ENCODE assay signal across 32 mouse cellular contexts in genomic region chr9:52644156-52644555, GRCm38 (mm10). TPM values are rescaled to one million over a fixed set of nuclear protein-coding genes. Genes with fewer than 3 reads are reported as not detected.
DNase-seq lines count a peak whose midpoint lies in the region; ATAC-seq lines count a peak whose summit lies in the region.
"Had no signal": no experiment of that assay in that cellular context is flagged by ENCODE, and none has a peak within 500 bp of the region (broad histone marks: within the 10 kb centered on the region; RNA-seq: fewer than 3 reads in every experiment).

No protein-coding gene starts in this region.

- no peak overlapping the region for H3K27ac ChIP-seq in forebrain, embryonic 16.5 days (ENCODE audit: low read length)
- no peak overlapping the region for H3K27ac ChIP-seq in forebrain, embryonic 10.5 days
- no peak overlapping the region for H3K27ac ChIP-seq in lung, embryonic 16.5 days (ENCODE audit: low read length)
- H3K27ac ChIP-seq in midbrain, embryonic 15.5 days, result no peak overlapping the region
- H3K27ac ChIP-seq: embryonic facial prominence, embryonic 12.5 days; embryonic facial prominence, embryonic 15.5 days; forebrain, embryonic 13.5 days; heart, embryonic 15.5 days; hindbrain, embryonic 10.5 days; hindbrain, embryonic 13.5 days; intestine, embryonic 15.5 days had no signal

- no peak overlapping the region for H3K4me2 ChIP-seq in forebrain, embryonic 16.5 days (ENCODE audit: low read length)
- no peak overlapping the region for H3K4me2 ChIP-seq in lung, embryonic 16.5 days (ENCODE audit: low read depth, low read length)
- no peak overlapping the region for H3K4me2 ChIP-seq in midbrain, embryonic 15.5 days
- H3K4me2 ChIP-seq: embryonic facial prominence, embryonic 12.5 days; embryonic facial prominence, embryonic 15.5 days; forebrain, embryonic 13.5 days; heart, embryonic 12.5 days; heart, embryonic 15.5 days; hindbrain, embryonic 13.5 days; intestine, embryonic 15.5 days had no signal

- 84% methylated on average over 4 of the region's 4 CpGs for WGBS in forebrain, embryonic 16.5 days
- 96% methylated on average over 4 of the region's 4 CpGs for WGBS in forebrain, embryonic 10.5 days
- 69% methylated on average over 4 of the region's 4 CpGs for WGBS in lung, embryonic 16.5 days
- 88% methylated on average over 4 of the region's 4 CpGs for WGBS in midbrain, embryonic 15.5 days

- no peak overlapping the region for H3K9ac ChIP-seq in forebrain, embryonic 16.5 days (replicated peaks; ENCODE audit: low read depth, low read length)
- H3K9ac ChIP-seq in lung, embryonic 16.5 days (ENCODE audit: low read length), result no peak overlapping the region
- no peak overlapping the region for H3K9ac ChIP-seq in midbrain, embryonic 15.5 days
- H3K9ac ChIP-seq: embryonic facial prominence, embryonic 12.5 days; embryonic facial prominence, embryonic 15.5 days; forebrain, embryonic 13.5 days; heart, embryonic 12.5 days; heart, embryonic 15.5 days; hindbrain, embryonic 13.5 days; intestine, embryonic 15.5 days had no signal

- H3K36me3 ChIP-seq in forebrain, embryonic 16.5 days (ENCODE audit: control insufficient read depth, insufficient read depth), result no peaks in the 10 kb centered on the region
- no peaks in the 10 kb centered on the region for H3K36me3 ChIP-seq in forebrain, embryonic 10.5 days (replicated peaks)
- H3K36me3 ChIP-seq in lung, embryonic 16.5 days (ENCODE audit: control insufficient read depth, insufficient read depth, low read length), result no peaks in the 10 kb centered on the region
- H3K36me3 ChIP-seq in midbrain, embryonic 15.5 days (replicated peaks), result no peaks in the 10 kb centered on the region
- H3K36me3 ChIP-seq: embryonic facial prominence, embryonic 12.5 days; embryonic facial prominence, embryonic 15.5 days; G1E; heart, embryonic 12.5 days; heart, embryonic 15.5 days; hindbrain, embryonic 10.5 days; hindbrain, embryonic 13.5 days; intestine, embryonic 15.5 days had no signal

- H3K4me3 ChIP-seq in forebrain, embryonic 16.5 days (replicated peaks; ENCODE audit: low read length), result no peak overlapping the region
- H3K4me3 ChIP-seq in forebrain, embryonic 10.5 days, result no peak overlapping the region
- no peak overlapping the region for H3K4me3 ChIP-seq in lung, embryonic 16.5 days (ENCODE audit: low read length)
- H3K4me3 ChIP-seq in midbrain, embryonic 15.5 days, result no peak overlapping the region
- H3K4me3 ChIP-seq: embryonic facial prominence, embryonic 12.5 days; embryonic facial prominence, embryonic 15.5 days; forebrain, embryonic 13.5 days; heart, embryonic 12.5 days; heart, embryonic 15.5 days; hindbrain, embryonic 10.5 days; hindbrain, embryonic 13.5 days; intestine, embryonic 15.5 days had no signal

- no peaks in the 10 kb centered on the region for H3K4me1 ChIP-seq in forebrain, embryonic 16.5 days (replicated peaks; ENCODE audit: control insufficient read depth, insufficient read depth, low read length)
- H3K4me1 ChIP-seq in forebrain, embryonic 10.5 days, result no peaks in the 10 kb centered on the region
- peaks cover 3% of the 10 kb centered on the region; the same call in 1 of the 2 replicates for H3K4me1 ChIP-seq in lung, embryonic 16.5 days (replicated peaks; ENCODE audit: control insufficient read depth, insufficient read depth, low read length)
- H3K4me1 ChIP-seq in midbrain, embryonic 15.5 days, result no peaks in the 10 kb centered on the region
- H3K4me1 ChIP-seq: forebrain, embryonic 13.5 days; heart, embryonic 12.5 days; heart, embryonic 15.5 days; hindbrain, embryonic 10.5 days; hindbrain, embryonic 13.5 days; intestine, embryonic 15.5 days had no signal

- H3K9me3 ChIP-seq in forebrain, embryonic 16.5 days (ENCODE audit: control insufficient read depth, low read length), result no peaks in the 10 kb centered on the region
- H3K9me3 ChIP-seq in forebrain, embryonic 10.5 days, result no peaks in the 10 kb centered on the region
- H3K9me3 ChIP-seq in lung, embryonic 16.5 days (ENCODE audit: control insufficient read depth, low read length), result no peaks in the 10 kb centered on the region
- no peaks in the 10 kb centered on the region for H3K9me3 ChIP-seq in midbrain, embryonic 15.5 days
- H3K9me3 ChIP-seq: embryonic facial prominence, embryonic 15.5 days; G1E; heart, embryonic 12.5 days; heart, embryonic 15.5 days; hindbrain, embryonic 10.5 days; hindbrain, embryonic 13.5 days; intestine, embryonic 15.5 days had no signal

- no peak for DNase-seq in forebrain, embryonic 10.5 days (ENCODE audit: extremely low spot score, low spot score)
- DNase-seq in heart, adult 11 months, result peak; percentile 35
- DNase-seq in heart, adult 18-20 months, result no peak
- no peak for DNase-seq in lung, postnatal 10 days
- DNase-seq: adrenal gland, postnatal 10 days; adrenal gland, postnatal 36 days; B cell, adult 2 months; cerebellum, adult 11 months; cerebellum, adult 9-11 months; cerebellum, postnatal 25 days; gastrocnemius, postnatal 10 days; gastrocnemius, postnatal 36 days; heart, postnatal 10 days; heart, postnatal 36 days had no signal

- ATAC-seq in forebrain, embryonic 16.5 days, result peak; percentile 61
- peak; percentile 26; the same call in 1 of the 2 replicates for ATAC-seq in lung, embryonic 16.5 days (ENCODE audit: low read depth)
- no peak for ATAC-seq in midbrain, embryonic 15.5 days (replicated peaks)
- ATAC-seq: forebrain, embryonic 13.5 days; hindbrain, embryonic 16.5 days; intestine, embryonic 15.5 days; Patski had no signal

- H3K27me3 ChIP-seq in forebrain, embryonic 16.5 days (replicated peaks; ENCODE audit: control insufficient read depth, insufficient read depth, low read length), result no peaks in the 10 kb centered on the region
- no peaks in the 10 kb centered on the region for H3K27me3 ChIP-seq in forebrain, embryonic 10.5 days (ENCODE audit: poor library complexity, severe bottlenecking)
- H3K27me3 ChIP-seq in lung, embryonic 16.5 days (ENCODE audit: control insufficient read depth, insufficient read depth, low read depth, low read length), result no peaks in the 10 kb centered on the region
- H3K27me3 ChIP-seq in midbrain, embryonic 15.5 days (replicated peaks), result no peaks in the 10 kb centered on the region
- H3K27me3 ChIP-seq: CH12.LX; embryonic facial prominence, embryonic 12.5 days; embryonic facial prominence, embryonic 15.5 days; forebrain, embryonic 13.5 days; heart, embryonic 12.5 days; heart, embryonic 15.5 days; hindbrain, embryonic 13.5 days; intestine, embryonic 15.5 days; Patski had no signal

RNA-seq across cellular contexts. Expression of gene AI593442, which starts 35.4 kb away (rescaled TPM):
- 26.6 and 36.5 TPM in 2 replicates for polyA plus RNA-seq in forebrain, embryonic 16.5 days (2015; fragmentation: Nextera tagmentation; extraction: Ambion mirVana)
- polyA plus RNA-seq in forebrain, embryonic 10.5 days (2016; fragmentation: Nextera tagmentation; extraction: Ambion mirVana), result 0.19 and 0.28 TPM in 2 replicates
- 1 to 10 TPM; 2.0 to 2.8 TPM for total RNA-seq in heart, adult 18-20 months (2021)
- 0.28 and 0.67 TPM in 2 replicates for polyA plus RNA-seq in lung, embryonic 16.5 days (2015; fragmentation: Nextera tagmentation; extraction: Ambion mirVana)
- polyA plus RNA-seq in midbrain, embryonic 15.5 days (2015; fragmentation: Nextera tagmentation; extraction: Ambion mirVana), result 57.3 and 62.4 TPM in 2 replicates
- total RNA-seq: adrenal gland, adult 18-20 months; adrenal gland, postnatal 36 days; CH12.LX; common myeloid progenitor, adult 5-6 weeks; granulocyte monocyte progenitor cell, adult 5-6 weeks had no signal
- polyA plus RNA-seq: G1E, Patski had no signal

Comparison
In these comparisons a context has a peak if more than half of its experiments do, and no peak if none do; other contexts are left out.
1. RNA of gene AI593442, which starts 35.4 kb away (polyA plus RNA-seq): 57.3 to 62.4 TPM in midbrain, embryonic 15.5 days and 26.6 to 36.5 TPM in forebrain, embryonic 16.5 days; 0.28 to 0.67 TPM in lung, embryonic 16.5 days and 0.19 to 0.28 TPM in forebrain, embryonic 10.5 days; every median in the first group is over 10 times any median in the second.